Mouse (Mus musculus) forebrain, embryonic 13.5 days (tissue): ENCODE measurements at regions not wholly inside any gene's neighbourhood (a gene's known extent, or its start where the extent isn't known, plus 50 kb on each side); places are given as distances from the start of the nearest gene placed in this dataset.

Experiments
- ATAC-seq: fragments of 200-750 bp; cut with Nextera tagmentation; 2 replicates; pipeline ENCODE4 v1.8.0; 2017
- H3K27ac ChIP-seq: fragments of 300-500 bp; sonication (generic); 2 replicates; pipeline ENCODE4 v1.5.1; 2015; ENCODE audit warnings: inconsistent platforms, mild to moderate bottlenecking, moderate library complexity
- H3K27me3 ChIP-seq: fragments of 300-500 bp; sonication (generic); 2 replicates; pipeline ENCODE4 v1.6.1; 2015; ENCODE audit warnings: mild to moderate bottlenecking, inconsistent platforms
- H3K36me3 ChIP-seq: fragments of 300-500 bp; sonication (generic); 2 replicates; pipeline ENCODE4 v1.6.1; 2015; ENCODE audit warnings: mild to moderate bottlenecking, inconsistent platforms; ENCODE audit not compliant: poor library complexity, severe bottlenecking
- H3K4me1 ChIP-seq: fragments of 300-500 bp; sonication (generic); 2 replicates; pipeline ENCODE4 v1.6.1; 2015; ENCODE audit warnings: inconsistent platforms
- H3K4me2 ChIP-seq: fragments of 300-500 bp; sonication (generic); 2 replicates; pipeline ENCODE4 v1.6.1; 2015; ENCODE audit warnings: inconsistent platforms, mild to moderate bottlenecking, moderate library complexity
- H3K4me3 ChIP-seq: fragments of 300-500 bp; sonication (generic); 2 replicates; pipeline ENCODE4 v1.5.1; 2015; ENCODE audit warnings: mild to moderate bottlenecking, inconsistent platforms
- H3K9ac ChIP-seq: fragments of 300-500 bp; sonication (generic); 2 replicates; pipeline ENCODE4 v1.6.1; 2015; ENCODE audit warnings: mild to moderate bottlenecking, inconsistent platforms
- H3K9me3 ChIP-seq: fragments of 300-500 bp; sonication (generic); replicated peaks from 2 replicates; pipeline ENCODE4 v1.6.1; 2016; ENCODE audit warnings: inconsistent platforms
- WGBS: fragments of 180-500 bp; shearing (Covaris S2); methylation state at CpG from one replicate; pipeline ENCODE4 v1.1.7; 2015; 5-methylcytosine and 5-hydroxymethylcytosine counted together

- Histone ChIP-seq H3K9ac (no peak overlapping the region), H3K27me3 (no peaks in the 10 kb centered on the region), H3K4me3 (no peak overlapping the region), H3K36me3 (no peaks in the 10 kb centered on the region), H3K9me3 (no peaks in the 10 kb centered on the region), H3K27ac (no peak overlapping the region), H3K4me1 (no peaks in the 10 kb centered on the region), H3K4me2 (no peak overlapping the region)
- no peak for ATAC-seq
- 73% methylated on average over 9 of the region's 9 CpGs for WGBS
Observed at GRCm38 (mm10) chr6:93232636-93233035, 289.3 kb upstream of the Adamts9 start.

GRCm38 (mm10) chr6:93230450-93230849 lies 287.2 kb upstream of the Adamts9 start:
- WGBS: 68% methylated on average over 5 of the region's 5 CpGs
- no peak for ATAC-seq
- Histone ChIP-seq H3K9me3 (no peaks in the 10 kb centered on the region), H3K36me3 (no peaks in the 10 kb centered on the region), H3K4me2 (no peak overlapping the region), H3K27me3 (no peaks in the 10 kb centered on the region), H3K4me1 (no peaks in the 10 kb centered on the region), H3K4me3 (no peak overlapping the region), H3K27ac (no peak overlapping the region), H3K9ac (no peak overlapping the region)

GRCm38 (mm10) chr6:93229320-93229719 lies 286.0 kb upstream of the Adamts9 start:
- no peak overlapping the region for H3K4me3 ChIP-seq
- no peaks in the 10 kb centered on the region for H3K36me3 ChIP-seq
- no peak for ATAC-seq
- no peak overlapping the region for H3K27ac ChIP-seq
- peaks cover 3% of the 10 kb centered on the region for H3K4me1 ChIP-seq
- H3K9me3 ChIP-seq: no peaks in the 10 kb centered on the region
- H3K4me2 ChIP-seq: no peak overlapping the region
- WGBS: 90% methylated on average over 2 of the region's 2 CpGs
- H3K27me3 ChIP-seq: no peaks in the 10 kb centered on the region
- H3K9ac ChIP-seq: no peak overlapping the region

- Histone ChIP-seq H3K9ac (no peak overlapping the region), H3K4me2 (no peak overlapping the region), H3K27me3 (no peaks in the 10 kb centered on the region), H3K4me3 (no peak overlapping the region), H3K27ac (0 out of 2 replicates have a peak overlapping the region, but pooled peaks have one; percentile 20), H3K9me3 (no peaks in the 10 kb centered on the region), H3K36me3 (no peaks in the 10 kb centered on the region), H3K4me1 (peaks cover 17% of the 10 kb centered on the region)
- 15% methylated on average over 8 of the region's 8 CpGs for WGBS
- peak; percentile 77 for ATAC-seq
Observed at GRCm38 (mm10) chr6:93223610-93224550, 280.6 kb upstream of the Adamts9 start.

GRCm38 (mm10) chr6:93218015-93218593 lies 274.8 kb upstream of the Adamts9 start:
- Histone ChIP-seq H3K9me3 (no peaks in the 10 kb centered on the region), H3K9ac (no peak overlapping the region), H3K27ac (no peak overlapping the region), H3K36me3 (no peaks in the 10 kb centered on the region), H3K27me3 (no peaks in the 10 kb centered on the region), H3K4me2 (no peak overlapping the region), H3K4me1 (peaks cover 7% of the 10 kb centered on the region; the same call in 1 of the 2 replicates), H3K4me3 (no peak overlapping the region)
- no peak for ATAC-seq
- WGBS: 81% methylated on average over 4 of the region's 4 CpGs

- Histone ChIP-seq H3K9ac (no peak overlapping the region), H3K36me3 (no peaks in the 10 kb centered on the region), H3K9me3 (no peaks in the 10 kb centered on the region), H3K27ac (no peak overlapping the region), H3K4me3 (no peak overlapping the region), H3K4me2 (no peak overlapping the region), H3K27me3 (no peaks in the 10 kb centered on the region), H3K4me1 (no peaks in the 10 kb centered on the region)
- no peak for ATAC-seq
- 71% methylated on average over 1 of the region's 1 CpGs for WGBS
Observed at GRCm38 (mm10) chr6:93200886-93201285, 257.6 kb upstream of the Adamts9 start.

- Histone ChIP-seq H3K27ac (no peak overlapping the region), H3K36me3 (no peaks in the 10 kb centered on the region), H3K9ac (no peak overlapping the region), H3K4me3 (no peak overlapping the region), H3K4me2 (no peak overlapping the region), H3K4me1 (no peaks in the 10 kb centered on the region), H3K27me3 (no peaks in the 10 kb centered on the region), H3K9me3 (no peaks in the 10 kb centered on the region)
- ATAC-seq: no peak
- WGBS: 92% methylated on average over 6 of the region's 6 CpGs
Observed at GRCm38 (mm10) chr6:93194741-93195140, 251.4 kb upstream of the Adamts9 start.

- WGBS: 44% methylated on average over 2 of the region's 2 CpGs
- Histone ChIP-seq H3K4me1 (no peaks in the 10 kb centered on the region), H3K27ac (no peak overlapping the region), H3K36me3 (no peaks in the 10 kb centered on the region), H3K27me3 (no peaks in the 10 kb centered on the region), H3K9me3 (no peaks in the 10 kb centered on the region), H3K4me2 (no peak overlapping the region), H3K4me3 (no peak overlapping the region), H3K9ac (no peak overlapping the region)
- no peak for ATAC-seq
Observed at GRCm38 (mm10) chr6:93192980-93193379, 249.7 kb upstream of the Adamts9 start.

- H3K27me3 ChIP-seq: no peaks in the 10 kb centered on the region
- H3K9me3 ChIP-seq: no peaks in the 10 kb centered on the region; the same call in 1 of the 2 replicates
- no peaks in the 10 kb centered on the region for H3K36me3 ChIP-seq
- ATAC-seq: no peak
- WGBS: 91% methylated on average over 2 of the region's 2 CpGs
- H3K4me3 ChIP-seq: no peak overlapping the region
- no peak overlapping the region for H3K9ac ChIP-seq
- H3K4me2 ChIP-seq: no peak overlapping the region
- H3K27ac ChIP-seq: no peak overlapping the region
- H3K4me1 ChIP-seq: no peaks in the 10 kb centered on the region
Observed at GRCm38 (mm10) chr6:93190986-93191385, 247.7 kb upstream of the Adamts9 start.

GRCm38 (mm10) chr6:93168526-93168925 lies 225.2 kb upstream of the Adamts9 start:
- no peak overlapping the region for H3K4me2 ChIP-seq

GRCm38 (mm10) chr6:93167281-93167680 lies 224.0 kb upstream of the Adamts9 start:
- Histone ChIP-seq H3K4me1 (peaks cover 4% of the 10 kb centered on the region; the same call in 1 of the 2 replicates), H3K9ac (no peak overlapping the region), H3K27ac (no peak overlapping the region), H3K27me3 (no peaks in the 10 kb centered on the region), H3K36me3 (no peaks in the 10 kb centered on the region), H3K9me3 (no peaks in the 10 kb centered on the region), H3K4me2 (no peak overlapping the region), H3K4me3 (no peak overlapping the region)
- WGBS: 43% methylated on average over 7 of the region's 7 CpGs
- ATAC-seq: no peak

More at GRCm38 (mm10) chr6:93168526-93168925, 225.2 kb upstream of the Adamts9 start:
- no peaks in the 10 kb centered on the region for H3K36me3 ChIP-seq
- H3K4me1 ChIP-seq: peaks cover 4% of the 10 kb centered on the region; the same call in 1 of the 2 replicates
- no peak for ATAC-seq
- H3K27me3 ChIP-seq: no peaks in the 10 kb centered on the region
- H3K9me3 ChIP-seq: no peaks in the 10 kb centered on the region
- H3K27ac ChIP-seq: no peak overlapping the region
- H3K9ac ChIP-seq: no peak overlapping the region
- H3K4me3 ChIP-seq: no peak overlapping the region
- 64% methylated on average over 5 of the region's 5 CpGs for WGBS

- Histone ChIP-seq H3K4me1 (peaks cover 4% of the 10 kb centered on the region; the same call in 1 of the 2 replicates), H3K36me3 (no peaks in the 10 kb centered on the region), H3K4me3 (no peak overlapping the region), H3K9me3 (no peaks in the 10 kb centered on the region), H3K27ac (no peak overlapping the region), H3K9ac (no peak overlapping the region), H3K4me2 (no peak overlapping the region), H3K27me3 (no peaks in the 10 kb centered on the region)
- ATAC-seq: no peak
- WGBS: 65% methylated on average over 4 of the region's 4 CpGs
Observed at GRCm38 (mm10) chr6:93165942-93166341, 222.7 kb upstream of the Adamts9 start.
